Mouse (Mus musculus) embryonic facial prominence, embryonic 15.5 days (tissue): ENCODE measurements around the gene Gstt2. TPM values are rescaled to one million over a fixed set of nuclear protein-coding genes. Genes with fewer than 3 reads are reported as not detected.

Experiments used
- ATAC-seq: fragments of 200-750 bp; cut with Nextera tagmentation; 2 replicates; pipeline ENCODE4 v1.8.0; 2017; ENCODE audit warnings: low read depth, moderate TSS enrichment; ENCODE audit not compliant: insufficient number of reproducible peaks, low FRiP score, low TSS enrichment
- H3K27ac ChIP-seq: fragments of 300-500 bp; sonication (generic); replicated peaks from 2 replicates; pipeline ENCODE4 v1.5.1; 2015; ENCODE audit warnings: mild to moderate bottlenecking, inconsistent platforms
- H3K27me3 ChIP-seq: fragments of 300-500 bp; sonication (generic); 2 replicates; pipeline ENCODE4 v1.6.1; 2015; ENCODE audit warnings: inconsistent platforms
- H3K36me3 ChIP-seq: fragments of 300-500 bp; sonication (generic); 2 replicates; pipeline ENCODE4 v1.6.1; 2015; ENCODE audit warnings: mild to moderate bottlenecking, inconsistent platforms
- H3K4me1 ChIP-seq: fragments of 300-500 bp; sonication (generic); 2 replicates; pipeline ENCODE4 v1.6.1; 2015; ENCODE audit warnings: inconsistent platforms
- H3K4me2 ChIP-seq: fragments of 300-500 bp; sonication (generic); replicated peaks from 2 replicates; pipeline ENCODE4 v1.6.1; 2015; ENCODE audit warnings: mild to moderate bottlenecking, inconsistent platforms
- H3K4me3 ChIP-seq: fragments of 300-500 bp; sonication (generic); replicated peaks from 2 replicates; pipeline ENCODE4 v1.5.1; 2015; ENCODE audit warnings: mild to moderate bottlenecking, inconsistent platforms
- H3K9ac ChIP-seq: fragments of 300-500 bp; sonication (generic); 2 replicates; pipeline ENCODE4 v1.6.1; 2015; ENCODE audit warnings: inconsistent platforms
- H3K9me3 ChIP-seq: fragments of 300-500 bp; sonication (generic); replicated peaks from 2 replicates; pipeline ENCODE4 v1.6.1; 2016; ENCODE audit warnings: inconsistent platforms
- WGBS: fragments of 180-500 bp; shearing (Covaris S2); methylation state at CpG from one replicate; pipeline ENCODE4 v1.1.7; 2015; 5-methylcytosine and 5-hydroxymethylcytosine counted together
- polyA plus RNA-seq: library from polyadenylated mRNA; unstranded; fragments of >200 nt; fragmentation: Nextera tagmentation; extraction: Ambion mirVana; gene quantifications from 2 replicates; pipeline ENCODE4 v1.2.1, GENCODE M21; 2015

The Gstt2 gene
- polyA plus RNA-seq, 1 experiment from 2014 or later, result 9.0 TPM

GRCm38 (mm10) chr10:75835307-75835706 is 1.9 kb downstream of the Gstt2 start:
- H3K4me1 ChIP-seq, result peaks cover 43% of the 10 kb centered on the region
- H3K4me3 ChIP-seq, result peak overlapping the region; percentile 41
- H3K9me3 ChIP-seq, result no peaks in the 10 kb centered on the region

GRCm38 (mm10) chr10:75834721-75835120 is 2.5 kb downstream of the Gstt2 start:
- H3K27me3 ChIP-seq, result 0 out of 2 replicates have a peak, but pooled peaks cover 9% of the 10 kb centered on the region
- H3K9ac ChIP-seq, result 0 out of 2 replicates have a peak overlapping the region, but pooled peaks have one; percentile 31
- no peaks in the 10 kb centered on the region for H3K9me3 ChIP-seq
- peaks cover 43% of the 10 kb centered on the region for H3K4me1 ChIP-seq
- ATAC-seq, result no peak
- H3K27ac ChIP-seq, result no peak overlapping the region
- peak overlapping the region; percentile 79 for H3K4me2 ChIP-seq
- peak overlapping the region; percentile 41 for H3K4me3 ChIP-seq
- WGBS, result 14% methylated on average over 9 of the region's 9 CpGs
- no peaks in the 10 kb centered on the region for H3K36me3 ChIP-seq

More at GRCm38 (mm10) chr10:75835307-75835706, 1.9 kb downstream of the Gstt2 start:
- no peaks in the 10 kb centered on the region for H3K36me3 ChIP-seq
- no peak overlapping the region for H3K9ac ChIP-seq
- no peak for ATAC-seq
- WGBS, result under 1% methylated on average over 10 of the region's 10 CpGs
- H3K27me3 ChIP-seq, result 0 out of 2 replicates have a peak, but pooled peaks cover 9% of the 10 kb centered on the region
- H3K27ac ChIP-seq, result no peak overlapping the region
- peak overlapping the region; percentile 79 for H3K4me2 ChIP-seq

- H3K4me3 ChIP-seq, result peak overlapping the region; percentile 41
- H3K9me3 ChIP-seq, result no peaks in the 10 kb centered on the region
- 1% methylated on average over 21 of the region's 21 CpGs for WGBS
- H3K9ac ChIP-seq, result peak overlapping the region; percentile 31; the same call in 1 of the 2 replicates
- peak overlapping the region; percentile 79 for H3K4me2 ChIP-seq
- ATAC-seq, result no peak
- no peaks in the 10 kb centered on the region for H3K36me3 ChIP-seq
- H3K4me1 ChIP-seq, result peaks cover 43% of the 10 kb centered on the region
- 0 out of 2 replicates have a peak, but pooled peaks cover 9% of the 10 kb centered on the region for H3K27me3 ChIP-seq
- no peak overlapping the region for H3K27ac ChIP-seq
Observed at GRCm38 (mm10) chr10:75834250-75834649, 3.0 kb downstream of the Gstt2 start.

GRCm38 (mm10) chr10:75833456-75834080 is 3.7 kb downstream of the Gstt2 start:
- peaks cover 43% of the 10 kb centered on the region for H3K4me1 ChIP-seq
- H3K27ac ChIP-seq, result no peak overlapping the region

GRCm38 (mm10) chr10:75832272-75832895 is 4.8 kb downstream of the Gstt2 start:
- H3K9ac ChIP-seq, result no peak overlapping the region
- WGBS, result 66% methylated on average over 13 of the region's 13 CpGs

More at GRCm38 (mm10) chr10:75833456-75834080, 3.7 kb downstream of the Gstt2 start:
- ATAC-seq, result no peak
- Histone ChIP-seq H3K4me3 (peak overlapping the region; percentile 41), H3K27me3 (0 out of 2 replicates have a peak, but pooled peaks cover 9% of the 10 kb centered on the region), H3K9me3 (no peaks in the 10 kb centered on the region), H3K9ac (no peak overlapping the region), H3K36me3 (no peaks in the 10 kb centered on the region), H3K4me2 (peak overlapping the region; percentile 79)
- 14% methylated on average over 21 of the region's 21 CpGs for WGBS

GRCm38 (mm10) chr10:75830275-75830670 is 7.0 kb downstream of the Gstt2 start:
- no peak overlapping the region for H3K27ac ChIP-seq
- ATAC-seq, result no peak
- WGBS, result 70% methylated on average over 2 of the region's 2 CpGs
- H3K4me2 ChIP-seq, result no peak overlapping the region
- no peaks in the 10 kb centered on the region for H3K36me3 ChIP-seq
- H3K4me3 ChIP-seq, result no peak overlapping the region
- peaks cover 28% of the 10 kb centered on the region for H3K4me1 ChIP-seq
- H3K9ac ChIP-seq, result no peak overlapping the region
- no peaks in the 10 kb centered on the region for H3K9me3 ChIP-seq
- 0 out of 2 replicates have a peak, but pooled peaks cover 9% of the 10 kb centered on the region for H3K27me3 ChIP-seq

More at GRCm38 (mm10) chr10:75832272-75832895, 4.8 kb downstream of the Gstt2 start:
- Histone ChIP-seq H3K4me1 (peaks cover 36% of the 10 kb centered on the region), H3K27me3 (0 out of 2 replicates have a peak, but pooled peaks cover 9% of the 10 kb centered on the region), H3K9me3 (no peaks in the 10 kb centered on the region), H3K4me2 (no peak overlapping the region), H3K36me3 (no peaks in the 10 kb centered on the region), H3K27ac (no peak overlapping the region), H3K4me3 (no peak overlapping the region)
- ATAC-seq, result no peak

GRCm38 (mm10) chr10:75829529-75830274 is 7.5 kb downstream of the Gstt2 start:
- 68% methylated on average over 2 of the region's 2 CpGs for WGBS
- H3K27ac ChIP-seq, result no peak overlapping the region
- H3K4me2 ChIP-seq, result no peak overlapping the region
- no peak for ATAC-seq
- H3K4me3 ChIP-seq, result no peak overlapping the region
- H3K4me1 ChIP-seq, result peaks cover 22% of the 10 kb centered on the region
- H3K36me3 ChIP-seq, result no peaks in the 10 kb centered on the region
- no peaks in the 10 kb centered on the region for H3K9me3 ChIP-seq
- 0 out of 2 replicates have a peak, but pooled peaks cover 9% of the 10 kb centered on the region for H3K27me3 ChIP-seq
- no peak overlapping the region for H3K9ac ChIP-seq

- Histone ChIP-seq H3K4me3 (no peak overlapping the region), H3K4me2 (no peak overlapping the region)
- no peak for ATAC-seq
Observed at GRCm38 (mm10) chr10:75828500-75828931, 8.7 kb downstream of the Gstt2 start.

GRCm38 (mm10) chr10:75827668-75828360 is 9.4 kb downstream of the Gstt2 start:
- Histone ChIP-seq H3K9me3 (no peaks in the 10 kb centered on the region), H3K36me3 (no peaks in the 10 kb centered on the region), H3K4me1 (peaks cover 7% of the 10 kb centered on the region; the same call in 1 of the 2 replicates), H3K4me2 (no peak overlapping the region), H3K27me3 (no peaks in the 10 kb centered on the region), H3K9ac (no peak overlapping the region), H3K4me3 (no peak overlapping the region), H3K27ac (no peak overlapping the region)
- 81% methylated on average over 4 of the region's 4 CpGs for WGBS
- ATAC-seq, result no peak

More at GRCm38 (mm10) chr10:75828500-75828931, 8.7 kb downstream of the Gstt2 start:
- H3K27ac ChIP-seq, result no peak overlapping the region
- H3K9me3 ChIP-seq, result no peaks in the 10 kb centered on the region
- peaks cover 10% of the 10 kb centered on the region for H3K4me1 ChIP-seq
- H3K36me3 ChIP-seq, result no peaks in the 10 kb centered on the region
- H3K9ac ChIP-seq, result no peak overlapping the region
- H3K27me3 ChIP-seq, result 0 out of 2 replicates have a peak, but pooled peaks cover 4% of the 10 kb centered on the region

- Histone ChIP-seq H3K4me3 (no peak overlapping the region), H3K36me3 (no peaks in the 10 kb centered on the region), H3K9me3 (no peaks in the 10 kb centered on the region), H3K9ac (no peak overlapping the region), H3K4me2 (no peak overlapping the region), H3K27ac (no peak overlapping the region), H3K27me3 (no peaks in the 10 kb centered on the region), H3K4me1 (peaks cover 7% of the 10 kb centered on the region; the same call in 1 of the 2 replicates)
- ATAC-seq, result no peak
- 80% methylated on average over 4 of the region's 4 CpGs for WGBS
Observed at GRCm38 (mm10) chr10:75824530-75824929, 12.7 kb downstream of the Gstt2 start.
